Mouse (Mus musculus) embryonic stem cell, embryonic (primary cell): Measurements from ENCODE around the gene Fam49a.

Source experiments
- CTCF ChIA-PET, 4 experiments: fragments of 300-600 bp in 2 of 4; fragments of 350-600 bp in 2 of 4; sonication (Branson Sonifier 250); formaldehyde crosslinking; loops; one replicate each; lab custom pipeline; 2022; ENCODE audit warnings: inconsistent platforms in 2 of 4; lab: Charles Lee
- POLR2A ChIA-PET, 4 experiments: fragments of 300-600 bp in 2 of 4; fragments of 350-600 bp in 2 of 4; sonication (Branson Sonifier 250); formaldehyde crosslinking; loops; one replicate each; lab custom pipeline; 2022; ENCODE audit warnings: antibody characterized with exemption in 4 of 4, inconsistent platforms in 1 of 4; lab: Charles Lee

Gene Fam49a

GRCm38 (mm10) chr12:12359923-12360322 is 98.0 kb downstream of the Fam49a start:
- ChIA-PET CTCF (interaction anchor here in 2 of 4 experiments (0.6 to 0.7 kb wide), 2 partner anchors 239 to 1431 kb away, joined by 3 read pairs; no protein-coding TSS in a partner anchor), POLR2A (interaction anchor here in 1 of 4 experiments (1.0 kb wide), 1 partner anchor 15 kb away, joined by 3 read pairs; no protein-coding TSS in a partner anchor)

GRCm38 (mm10) chr12:12362371-12362770 is 100.4 kb downstream of the Fam49a start:
- CTCF ChIA-PET, result no interaction called here
- POLR2A ChIA-PET, result no interaction called here

- ChIA-PET CTCF (interaction anchor here in 1 of 4 experiments (0.7 kb wide), 1 partner anchor 596 kb away, joined by 19 read pairs; no protein-coding TSS in a partner anchor), POLR2A (no interaction called here)
Observed at GRCm38 (mm10) chr12:12364201-12364600, 102.3 kb downstream of the Fam49a start.

GRCm38 (mm10) chr12:12367423-12367822 is 105.5 kb downstream of the Fam49a start:
- ChIA-PET CTCF (no interaction called here), POLR2A (no interaction called here)

GRCm38 (mm10) chr12:12373111-12373862 is 111.3 kb downstream of the Fam49a start:
- CTCF ChIA-PET, result no interaction called here
- POLR2A ChIA-PET, result no interaction called here

- CTCF ChIA-PET, result interaction anchor here in 1 of 4 experiments (0.9 kb wide), 1 partner anchor 17 kb away, joined by 4 read pairs; no protein-coding TSS in a partner anchor
- POLR2A ChIA-PET, result interaction anchor here in 1 of 4 experiments (0.6 kb wide), 1 partner anchor 105 kb away, joined by 3 read pairs; no protein-coding TSS in a partner anchor
Observed at GRCm38 (mm10) chr12:12379056-12379455, 117.1 kb downstream of the Fam49a start.

GRCm38 (mm10) chr12:12389271-12389670 is 127.3 kb downstream of the Fam49a start:
- ChIA-PET POLR2A (no interaction called here), CTCF (no interaction called here)

- ChIA-PET CTCF (interaction anchor here (0.5 to 3.1 kb wide), 29 partner anchors 9 to 1045 kb away, joined by 3 to 39 read pairs (median 4); no protein-coding TSS in a partner anchor), POLR2A (interaction anchor here in 1 of 4 experiments (1.1 to 2.2 kb wide), 2 partner anchors 73 to 219 kb away, joined by 4 to 6 read pairs; no protein-coding TSS in a partner anchor)
Observed at GRCm38 (mm10) chr12:12396224-12396623, 134.3 kb downstream of the Fam49a start.

GRCm38 (mm10) chr12:12401051-12401465 is 139.1 kb downstream of the Fam49a start:
- ChIA-PET POLR2A (no interaction called here), CTCF (interaction anchor here in 2 of 4 experiments (0.9 to 1.3 kb wide), 6 partner anchors 8 to 224 kb away, joined by 3 to 9 read pairs (median 3); no protein-coding TSS in a partner anchor)

GRCm38 (mm10) chr12:12401504-12401903 is 139.6 kb downstream of the Fam49a start:
- ChIA-PET POLR2A (no interaction called here), CTCF (interaction anchor here in 2 of 4 experiments (0.9 to 1.3 kb wide), 6 partner anchors 8 to 225 kb away, joined by 3 to 9 read pairs (median 3); no protein-coding TSS in a partner anchor)

- ChIA-PET POLR2A (no interaction called here), CTCF (interaction anchor here in 1 of 4 experiments (2.0 kb wide), 1 partner anchor 10 kb away, joined by 6 read pairs; no protein-coding TSS in a partner anchor)
Observed at GRCm38 (mm10) chr12:12405491-12406110, 143.7 kb downstream of the Fam49a start.

GRCm38 (mm10) chr12:12409044-12409443 is 147.1 kb downstream of the Fam49a start:
- ChIA-PET CTCF (interaction anchor here in 2 of 4 experiments (0.5 to 1.0 kb wide), 2 partner anchors 8 to 10 kb away, joined by 3 read pairs; no protein-coding TSS in a partner anchor), POLR2A (no interaction called here)

GRCm38 (mm10) chr12:12412674-12413073 is 150.7 kb downstream of the Fam49a start:
- ChIA-PET POLR2A (no interaction called here), CTCF (interaction anchor here (0.6 to 3.0 kb wide), 20 partner anchors 8 to 805 kb away, joined by 3 to 20 read pairs (median 4); no protein-coding TSS in a partner anchor)

- CTCF ChIA-PET, result interaction anchor here (0.5 to 2.1 kb wide), 50 partner anchors 8 to 799 kb away, joined by 3 to 28 read pairs (median 5); partner anchors contain the start of gene Mycn (in 2 of the 4)
- POLR2A ChIA-PET, result interaction anchor here in 2 of 4 experiments (0.6 to 1.0 kb wide), 2 partner anchors 522 to 523 kb away, joined by 3 read pairs; no protein-coding TSS in a partner anchor
Observed at GRCm38 (mm10) chr12:12420423-12420822, 158.5 kb downstream of the Fam49a start.

- CTCF ChIA-PET, result interaction anchor here (0.5 to 2.1 kb wide), 62 partner anchors 8 to 799 kb away, joined by 3 to 28 read pairs (median 5); partner anchors contain the start of gene Mycn (in 3 of the 4)
Observed at GRCm38 (mm10) chr12:12420841-12421579, 159.1 kb downstream of the Fam49a start.

GRCm38 (mm10) chr12:12421580-12421878 is 159.6 kb downstream of the Fam49a start:
- POLR2A ChIA-PET, result interaction anchor here in 1 of 4 experiments (0.7 to 1.4 kb wide), 4 partner anchors 15 to 821 kb away, joined by 3 read pairs; no protein-coding TSS in a partner anchor
- CTCF ChIA-PET, result interaction anchor here (0.5 to 2.1 kb wide), 36 partner anchors 9 to 798 kb away, joined by 3 to 28 read pairs (median 5); partner anchors contain the start of gene Mycn (in 2 of the 4)

More at GRCm38 (mm10) chr12:12420841-12421579, 159.1 kb downstream of the Fam49a start:
- POLR2A ChIA-PET, result interaction anchor here in 2 of 4 experiments (0.7 to 1.4 kb wide), 5 partner anchors 15 to 820 kb away, joined by 3 read pairs; no protein-coding TSS in a partner anchor

GRCm38 (mm10) chr12:12425188-12425587 is 163.2 kb downstream of the Fam49a start:
- POLR2A ChIA-PET, result no interaction called here
- CTCF ChIA-PET, result interaction anchor here in 1 of 4 experiments (0.7 kb wide), 1 partner anchor 181 kb away, joined by 3 read pairs; no protein-coding TSS in a partner anchor

GRCm38 (mm10) chr12:12427285-12427684 is 165.3 kb downstream of the Fam49a start:
- ChIA-PET POLR2A (no interaction called here), CTCF (interaction anchor here in 1 of 4 experiments (1.4 kb wide), 1 partner anchor 9 kb away, joined by 3 read pairs; no protein-coding TSS in a partner anchor)
